10 mouse cellular contexts compared by ENCODE assay signal in the genomic region with DNA sequence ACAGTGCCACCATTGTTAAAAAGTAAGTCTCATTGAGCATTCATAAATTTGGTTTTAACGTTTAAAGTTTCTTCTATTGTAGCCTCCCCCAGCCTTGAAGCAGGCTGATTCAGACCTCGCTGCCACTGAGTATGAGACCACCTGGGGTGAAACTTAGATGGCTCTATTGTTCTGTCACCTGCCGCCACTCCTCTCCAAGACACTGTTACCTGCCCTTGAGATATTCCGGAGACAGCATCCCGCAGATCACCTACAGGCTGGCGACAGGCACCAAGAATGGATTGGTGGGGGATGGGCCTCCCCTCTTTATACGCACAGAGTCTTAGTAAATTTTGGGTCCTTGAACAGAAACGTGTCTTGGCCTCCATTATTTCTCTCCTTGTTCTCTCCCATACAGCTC.
"Had no signal": no experiment of that assay in that cellular context is flagged by ENCODE, and none has a peak within 500 bp of the region (broad histone marks: within the 10 kb centered on the region; RNA-seq: fewer than 3 reads in every experiment).

No protein-coding gene starts in this region.

- DNase-seq: lung, adult 18-20 months; lung, embryonic 14.5 days; lung, postnatal 10 days; lung, postnatal 4 days; midbrain, embryonic 14.5 days; retina, postnatal 1 day; right cerebral cortex, adult 18-20 months; thymus, adult 2 months; thymus, postnatal 25 days; thymus, postnatal 4 days had no signal
